Mouse (Mus musculus) heart, embryonic 13.5 days (tissue): Measurements from ENCODE around the gene Hist1h2ab. TPM values are rescaled to one million over a fixed set of nuclear protein-coding genes. Genes with fewer than 3 reads are reported as not detected.
A peak's percentile ranks its signal among the peaks of the same experiment; 100 is the strongest.
"Not testable (repeated sequence)": the region's sequence is repeated elsewhere in the genome, so short reads cannot be mapped to it uniquely, and the experiment has no call there.

Source experiments
- ATAC-seq: fragments of 200-750 bp; cut with Nextera tagmentation; 2 replicates; pipeline ENCODE4 v1.8.0; 2017; ENCODE audit warnings: moderate TSS enrichment; ENCODE audit not compliant: insufficient number of reproducible peaks, low FRiP score, low TSS enrichment; ENCODE audit errors: extremely low read depth
- H3K27ac ChIP-seq: fragments of 300-500 bp; sonication (generic); replicated peaks from 2 replicates; pipeline ENCODE4 v1.5.1; 2015; ENCODE audit warnings: moderate library complexity, mild to moderate bottlenecking, inconsistent platforms
- H3K27me3 ChIP-seq: fragments of 300-500 bp; sonication (generic); replicated peaks from 2 replicates; pipeline ENCODE4 v1.6.1; 2015; ENCODE audit warnings: mild to moderate bottlenecking, inconsistent platforms
- H3K36me3 ChIP-seq: fragments of 300-500 bp; sonication (generic); 2 replicates; pipeline ENCODE4 v1.6.1; 2015; ENCODE audit warnings: mild to moderate bottlenecking, inconsistent platforms
- H3K4me1 ChIP-seq: fragments of 300-500 bp; sonication (generic); 2 replicates; pipeline ENCODE4 v1.6.1; 2015; ENCODE audit warnings: inconsistent platforms
- H3K4me2 ChIP-seq: fragments of 300-500 bp; sonication (generic); 2 replicates; pipeline ENCODE4 v1.6.1; 2015; ENCODE audit warnings: inconsistent platforms, mild to moderate bottlenecking, moderate library complexity
- H3K4me3 ChIP-seq: fragments of 300-500 bp; sonication (generic); 2 replicates; pipeline ENCODE4 v1.5.1; 2015; ENCODE audit warnings: moderate library complexity, mild to moderate bottlenecking, inconsistent platforms
- H3K9ac ChIP-seq: fragments of 300-500 bp; sonication (generic); 2 replicates; pipeline ENCODE4 v1.6.1; 2015; ENCODE audit warnings: inconsistent platforms, mild to moderate bottlenecking, moderate library complexity
- H3K9me3 ChIP-seq: fragments of 300-500 bp; sonication (generic); 2 replicates; pipeline ENCODE4 v1.6.1; 2016; ENCODE audit warnings: inconsistent platforms
- WGBS: fragments of 180-500 bp; shearing (Covaris S2); methylation state at CpG from one replicate; pipeline ENCODE4 v1.1.7; 2015; ENCODE audit warnings: mixed read lengths; 5-methylcytosine and 5-hydroxymethylcytosine counted together
- polyA plus RNA-seq: library from polyadenylated mRNA; unstranded; fragments of >200 nt; fragmentation: Nextera tagmentation; extraction: Ambion mirVana; gene quantifications from 2 replicates; pipeline ENCODE4 v1.2.1, GENCODE M21; 2015

Hist1h2ab gene
- polyA plus RNA-seq, 1 experiment from 2014 or later = 20.1 TPM

DNA sequence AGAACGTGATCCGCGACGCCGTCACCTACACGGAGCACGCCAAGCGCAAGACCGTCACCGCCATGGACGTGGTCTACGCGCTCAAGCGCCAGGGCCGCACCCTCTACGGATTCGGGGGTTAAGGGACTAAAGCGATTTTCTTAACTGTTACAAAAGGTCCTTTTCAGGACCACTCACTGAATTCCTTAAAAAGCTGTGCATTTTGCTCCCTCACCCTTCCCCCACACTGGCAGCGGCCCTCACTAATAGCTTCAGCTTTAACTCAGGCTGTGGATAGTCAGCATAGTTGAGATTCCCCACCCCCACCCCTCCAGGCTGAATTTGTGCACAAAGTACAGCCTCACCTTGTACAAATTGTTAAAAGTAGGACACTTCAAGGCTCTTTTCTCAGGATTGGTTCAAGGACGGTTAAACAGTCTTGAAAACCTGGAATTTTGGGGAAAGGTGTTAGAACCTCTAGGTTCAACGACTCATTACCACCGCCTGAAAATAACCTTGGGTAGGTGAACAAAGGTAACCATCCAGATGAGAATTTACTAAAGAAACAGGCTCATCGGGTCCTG is 6.4 kb downstream of the Hist1h2ab start:
- Histone ChIP-seq H3K9me3 (no peaks in the 10 kb centered on the region), H3K4me2 (peak overlapping the region; percentile 78), H3K9ac (peak overlapping the region; percentile 83), H3K4me3 (peak overlapping the region; percentile 51), H3K27me3 (no peaks in the 10 kb centered on the region), H3K36me3 (no peaks in the 10 kb centered on the region), H3K27ac (peak overlapping the region; percentile 89), H3K4me1 (peaks cover 22% of the 10 kb centered on the region)
- 2% methylated on average over 23 of the region's 23 CpGs for WGBS
- no peak for ATAC-seq

DNA sequence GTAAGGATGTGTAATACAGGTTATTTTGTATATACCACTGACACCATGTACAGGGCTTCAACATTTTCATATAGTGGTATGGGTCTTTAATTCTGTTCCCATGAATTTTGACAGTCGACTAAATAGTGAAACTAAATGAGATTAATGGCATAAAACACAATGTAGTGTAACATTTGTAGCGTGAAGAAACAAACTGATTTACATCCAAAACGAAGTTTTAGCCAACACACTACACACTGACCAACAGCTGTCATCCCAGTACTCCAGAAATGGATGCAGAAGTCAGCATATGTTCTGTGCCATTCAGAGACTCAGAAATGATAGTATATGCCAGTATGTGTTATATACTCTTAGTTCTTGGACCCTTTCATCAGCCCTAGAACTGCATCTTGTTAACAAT is 7.0 kb downstream of the Hist1h2ab start:
- Histone ChIP-seq H3K4me3 (peak overlapping the region; percentile 51), H3K27me3 (no peaks in the 10 kb centered on the region), H3K4me1 (peaks cover 25% of the 10 kb centered on the region), H3K4me2 (peak overlapping the region; percentile 78), H3K9ac (peak overlapping the region; percentile 40), H3K9me3 (no peaks in the 10 kb centered on the region), H3K36me3 (no peaks in the 10 kb centered on the region), H3K27ac (peak overlapping the region; percentile 45; the same call in 1 of the 2 replicates)
- WGBS = 55% methylated on average over 3 of the region's 3 CpGs
- ATAC-seq = no peak

DNA sequence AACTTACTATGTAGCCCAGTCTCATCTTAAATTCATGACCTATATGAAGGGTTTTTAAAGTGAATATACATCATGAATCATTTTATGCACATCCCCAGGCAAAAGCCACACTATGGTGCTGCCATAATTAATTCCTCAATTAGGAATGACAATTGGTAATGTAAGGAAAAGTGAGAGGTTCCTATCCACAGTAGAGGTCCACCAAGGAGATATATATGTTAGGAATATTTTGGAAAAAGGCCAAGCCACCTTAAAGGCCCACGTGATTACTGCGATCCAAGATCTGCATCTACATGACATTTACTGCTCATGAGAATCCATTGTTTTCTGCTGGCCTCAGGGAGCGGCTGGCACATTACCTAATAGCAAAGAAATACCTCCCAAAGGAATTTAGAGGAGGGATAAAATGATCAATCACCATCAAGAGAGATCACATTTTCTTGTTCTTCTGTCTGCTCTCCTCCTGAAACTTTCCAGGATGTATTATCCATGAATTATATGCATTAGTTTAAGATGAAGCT is 8.4 kb downstream of the Hist1h2ab start:
- H3K9ac ChIP-seq = no peak overlapping the region
- H3K36me3 ChIP-seq = no peaks in the 10 kb centered on the region
- H3K4me3 ChIP-seq = no peak overlapping the region
- peak overlapping the region; percentile 79; the same call in 1 of the 2 replicates for H3K4me2 ChIP-seq
- H3K27ac ChIP-seq = no peak overlapping the region
- whole genome bisulfite sequencing = 83% methylated on average over 3 of the region's 3 CpGs
- peaks cover 31% of the 10 kb centered on the region for H3K4me1 ChIP-seq
- no peaks in the 10 kb centered on the region for H3K9me3 ChIP-seq
- ATAC-seq = no peak
- H3K27me3 ChIP-seq = no peaks in the 10 kb centered on the region

DNA sequence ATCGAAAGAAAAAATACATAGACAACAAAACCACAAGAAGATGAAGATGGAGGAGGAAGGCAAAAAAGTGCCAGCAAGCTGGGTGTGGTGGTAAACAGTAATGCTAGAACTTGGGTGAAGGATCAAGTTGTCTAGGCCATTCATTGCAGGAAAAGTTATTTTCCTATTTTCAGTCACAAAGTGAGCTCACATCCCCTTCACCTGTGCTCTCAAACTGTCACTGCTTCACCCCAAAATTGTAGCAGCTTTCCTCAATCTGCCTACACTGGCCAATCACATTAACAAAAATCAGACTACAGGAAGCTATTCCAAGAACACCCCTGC is 9.0 kb downstream of the Hist1h2ab start:
- peaks cover 37% of the 10 kb centered on the region for H3K4me1 ChIP-seq
- peak overlapping the region; percentile 81 for H3K9ac ChIP-seq
- H3K4me2 ChIP-seq = peak overlapping the region; percentile 79
- peak overlapping the region; percentile 96 for H3K27ac ChIP-seq
- ATAC-seq = no peak
- WGBS = 67% methylated on average over 1 of the region's 1 CpGs
- no peaks in the 10 kb centered on the region for H3K27me3 ChIP-seq
- H3K36me3 ChIP-seq = no peaks in the 10 kb centered on the region
- no peaks in the 10 kb centered on the region for H3K9me3 ChIP-seq
- H3K4me3 ChIP-seq = peak overlapping the region; percentile 54

DNA sequence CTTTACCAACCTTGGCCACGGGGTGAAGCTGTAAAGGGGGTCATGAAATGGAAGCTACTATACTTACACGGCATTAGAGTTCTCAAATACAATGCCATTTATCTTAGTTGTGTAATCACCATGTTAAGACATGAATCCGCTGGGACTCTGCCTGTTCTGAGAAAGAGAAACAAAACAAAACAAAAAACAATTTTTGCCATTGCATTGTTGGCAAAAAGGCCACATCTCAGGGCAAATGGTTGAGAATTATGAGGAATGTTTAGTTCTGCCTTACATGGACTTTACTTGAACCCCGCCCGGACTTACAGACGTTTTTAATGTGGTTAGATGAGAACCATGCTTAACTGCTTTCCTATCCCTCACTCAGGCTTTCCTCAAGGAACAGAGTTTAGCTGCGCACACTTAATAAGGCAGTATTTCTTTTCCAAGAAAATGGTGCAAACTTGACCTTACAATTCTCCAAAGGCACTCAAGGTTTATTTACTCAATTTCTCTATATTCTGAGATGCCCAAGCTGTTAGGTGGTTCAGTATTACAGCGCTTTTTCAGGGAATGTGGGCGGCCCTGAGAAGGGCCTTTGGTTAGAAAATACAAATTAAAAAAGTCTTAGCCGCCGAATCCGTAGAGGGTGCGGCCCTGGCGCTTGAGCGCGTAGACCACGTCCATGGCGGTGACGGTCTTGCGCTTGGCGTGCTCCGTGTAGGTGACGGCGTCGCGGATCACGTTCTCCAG is 9.5 kb downstream of the Hist1h2ab start:
- WGBS = 1% methylated on average over 22 of the region's 27 CpGs
- Histone ChIP-seq H3K27ac (peak overlapping the region; percentile 96), H3K36me3 (no peaks in the 10 kb centered on the region), H3K4me2 (peak overlapping the region; percentile 79), H3K9ac (peak overlapping the region; percentile 81), H3K4me1 (peaks cover 37% of the 10 kb centered on the region), H3K27me3 (no peaks in the 10 kb centered on the region), H3K9me3 (no peaks in the 10 kb centered on the region), H3K4me3 (peak overlapping the region; percentile 54)
- no peak for ATAC-seq

DNA sequence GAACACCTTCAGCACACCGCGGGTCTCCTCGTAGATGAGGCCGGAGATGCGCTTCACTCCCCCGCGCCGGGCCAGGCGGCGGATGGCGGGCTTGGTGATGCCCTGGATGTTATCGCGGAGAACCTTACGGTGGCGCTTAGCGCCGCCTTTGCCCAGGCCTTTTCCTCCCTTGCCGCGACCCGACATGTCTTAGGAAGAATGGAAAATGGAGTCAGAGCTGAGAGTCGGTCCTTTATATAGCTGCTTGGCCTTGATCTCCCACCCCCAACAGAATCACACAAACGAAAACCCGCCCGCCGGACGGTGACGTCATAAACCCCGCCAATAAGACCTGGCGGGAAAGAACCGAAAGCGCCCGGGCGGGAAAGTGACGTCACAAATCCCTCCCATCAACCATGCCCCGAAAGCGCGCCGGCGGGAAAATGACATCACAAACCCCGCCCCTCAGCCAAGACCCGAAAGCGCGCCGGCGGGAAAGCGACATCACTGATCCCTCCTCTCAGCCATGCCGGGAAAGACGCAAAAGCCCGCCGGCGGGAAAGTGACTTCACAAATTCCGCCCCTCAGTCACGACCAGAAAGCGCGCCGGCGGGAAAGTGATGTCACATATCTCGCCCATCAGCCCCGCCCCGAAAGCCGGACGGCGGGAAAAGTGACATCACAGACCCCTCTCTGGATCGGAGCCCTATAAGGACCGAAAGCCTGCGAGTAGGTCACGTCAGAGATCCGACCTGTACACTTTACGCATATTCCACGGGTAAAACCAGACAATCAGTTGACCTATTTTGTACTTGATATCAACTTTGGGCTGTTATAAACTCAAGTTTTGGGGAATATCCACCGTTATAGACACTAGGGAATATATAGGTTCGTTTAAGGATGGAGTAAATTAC is 10.3 kb downstream of the Hist1h2ab start, which contains the start of gene Hist1h4a:
Hist1h4a (minus strand) TSS at position 259 of the 893 bp plus-strand sequence.
- WGBS = under 1% methylated on average over 68 of the region's 72 CpGs
- H3K27ac ChIP-seq = peak within 1 kb of the TSS; percentile 96
- peak within 1 kb of the TSS; percentile 85 for H3K9ac ChIP-seq
- peak within 1 kb of the TSS; percentile 79 for H3K4me2 ChIP-seq
- H3K4me1 ChIP-seq = peaks cover 37% of the 10 kb centered on the region
- no peaks in the 10 kb centered on the region for H3K9me3 ChIP-seq
- H3K27me3 ChIP-seq = no peaks in the 10 kb centered on the region
- ATAC-seq = peak; percentile 61
- peak within 1 kb of the TSS; percentile 54 for H3K4me3 ChIP-seq
- no peaks in the 10 kb centered on the region for H3K36me3 ChIP-seq

DNA sequence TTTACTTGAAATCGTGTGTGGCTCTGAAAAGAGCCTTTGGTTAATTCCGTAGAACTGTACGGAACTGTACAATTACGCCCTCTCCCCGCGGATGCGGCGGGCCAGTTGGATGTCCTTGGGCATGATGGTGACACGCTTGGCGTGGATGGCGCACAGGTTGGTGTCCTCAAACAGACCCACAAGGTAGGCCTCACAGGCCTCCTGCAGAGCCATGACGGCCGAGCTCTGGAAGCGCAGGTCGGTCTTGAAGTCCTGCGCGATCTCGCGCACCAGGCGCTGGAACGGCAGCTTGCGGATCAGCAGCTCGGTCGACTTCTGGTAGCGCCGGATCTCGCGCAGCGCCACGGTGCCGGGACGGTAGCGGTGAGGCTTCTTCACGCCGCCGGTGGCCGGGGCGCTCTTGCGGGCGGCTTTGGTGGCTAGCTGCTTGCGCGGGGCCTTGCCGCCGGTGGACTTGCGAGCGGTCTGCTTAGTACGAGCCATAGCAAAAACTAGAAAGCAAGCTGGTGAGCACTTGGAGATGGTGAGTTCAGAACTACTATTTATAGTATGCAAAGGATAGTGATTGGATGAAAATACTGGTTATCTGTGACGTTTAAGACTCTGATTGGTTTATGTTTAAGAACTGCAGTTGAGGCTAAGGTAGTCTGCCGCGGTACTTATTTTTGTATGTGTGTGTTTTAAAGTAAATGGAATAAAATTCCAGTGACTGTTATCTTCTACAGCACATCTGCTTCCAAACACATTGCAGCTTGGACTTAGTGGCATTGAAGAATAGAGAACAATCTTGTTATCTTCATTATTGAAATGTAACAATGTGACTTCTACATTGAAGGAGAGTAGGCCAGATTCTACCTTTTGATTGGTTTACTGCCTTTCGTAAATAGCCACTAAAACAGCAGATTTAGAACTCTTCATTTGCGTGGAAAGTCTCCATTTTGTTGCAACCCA is 11.2 kb downstream of the Hist1h2ab start, which contains the start of gene Hist1h3a:
Hist1h3a (minus strand) TSS at position 516 of the 951 bp plus-strand sequence.
- not testable (repeated sequence) for H3K9me3 ChIP-seq, H3K36me3 ChIP-seq, H3K27me3 ChIP-seq
- WGBS = 1% methylated on average over 33 of the region's 52 CpGs
- Histone ChIP-seq H3K4me3 (peak within 1 kb of the TSS; percentile 67), H3K27ac (peak within 1 kb of the TSS; percentile 96), H3K4me1 (peaks cover 37% of the 10 kb centered on the region), H3K9ac (peak within 1 kb of the TSS; percentile 88), H3K4me2 (peak within 1 kb of the TSS; percentile 79)
- peak; percentile 37; the same call in 1 of the 2 replicates for ATAC-seq

DNA sequence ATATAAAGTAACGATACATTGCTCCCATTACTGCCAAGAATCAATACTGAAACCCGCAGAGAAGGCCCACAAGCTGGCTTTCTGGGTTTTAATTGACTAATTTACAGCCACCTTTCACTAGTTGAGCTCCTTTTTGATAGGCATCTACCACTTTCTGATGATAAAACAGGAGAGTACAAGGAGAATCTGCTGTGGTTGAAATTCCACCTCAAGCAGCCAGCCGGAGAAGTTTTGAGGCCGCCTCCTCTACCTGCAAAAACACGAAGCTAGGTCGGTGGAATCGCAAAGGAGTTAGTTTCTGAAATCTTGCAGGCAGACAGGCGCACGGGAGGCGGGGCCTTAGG is 12.3 kb downstream of the Hist1h2ab start:
- WGBS = 3% methylated on average over 10 of the region's 10 CpGs
- no peak for ATAC-seq
- H3K9ac ChIP-seq = peak overlapping the region; percentile 88
- no peaks in the 10 kb centered on the region for H3K27me3 ChIP-seq
- no peaks in the 10 kb centered on the region for H3K9me3 ChIP-seq
- peak overlapping the region; percentile 79 for H3K4me2 ChIP-seq
- H3K4me3 ChIP-seq = peak overlapping the region; percentile 67
- H3K27ac ChIP-seq = peak overlapping the region; percentile 96
- peaks cover 31% of the 10 kb centered on the region for H3K4me1 ChIP-seq
- no peaks in the 10 kb centered on the region for H3K36me3 ChIP-seq

DNA sequence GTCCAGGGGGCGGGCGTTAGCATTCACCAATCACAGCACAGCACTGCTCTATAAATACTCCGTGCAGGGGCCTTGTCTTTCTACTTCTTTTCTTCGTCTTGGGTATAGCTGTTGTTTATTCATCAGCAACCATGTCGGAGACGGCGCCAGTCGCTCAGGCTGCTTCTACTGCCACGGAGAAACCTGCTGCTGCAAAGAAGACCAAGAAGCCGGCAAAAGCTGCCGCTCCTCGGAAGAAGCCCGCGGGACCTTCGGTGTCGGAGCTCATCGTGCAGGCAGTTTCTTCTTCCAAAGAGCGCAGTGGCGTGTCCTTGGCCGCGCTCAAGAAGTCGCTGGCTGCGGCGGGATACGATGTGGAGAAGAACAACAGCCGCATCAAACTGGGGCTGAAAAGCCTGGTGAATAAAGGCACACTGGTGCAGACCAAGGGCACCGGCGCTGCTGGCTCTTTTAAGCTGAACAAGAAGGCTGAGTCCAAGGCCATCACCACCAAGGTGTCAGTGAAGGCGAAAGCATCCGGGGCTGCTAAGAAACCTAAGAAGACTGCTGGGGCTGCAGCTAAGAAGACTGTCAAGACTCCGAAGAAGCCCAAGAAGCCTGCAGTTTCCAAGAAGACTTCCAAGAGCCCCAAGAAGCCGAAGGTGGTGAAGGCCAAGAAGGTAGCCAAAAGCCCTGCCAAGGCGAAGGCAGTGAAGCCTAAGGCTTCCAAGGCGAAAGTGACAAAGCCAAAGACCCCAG is 12.8 kb downstream of the Hist1h2ab start, which contains the start of gene Hist1h1a:
Hist1h1a (plus strand) TSS at position 81 of the 738 bp plus-strand sequence.
- H3K4me1 ChIP-seq = peaks cover 33% of the 10 kb centered on the region
- peak within 1 kb of the TSS; percentile 67 for H3K4me3 ChIP-seq
- peak within 1 kb of the TSS; percentile 79 for H3K4me2 ChIP-seq
- H3K9ac ChIP-seq = peak within 1 kb of the TSS; percentile 88
- ATAC-seq = peak; percentile 70
- 3% methylated on average over 34 of the region's 34 CpGs for WGBS
- H3K27me3 ChIP-seq = no peaks in the 10 kb centered on the region
- no peaks in the 10 kb centered on the region for H3K9me3 ChIP-seq
- no peaks in the 10 kb centered on the region for H3K36me3 ChIP-seq
- H3K27ac ChIP-seq = peak within 1 kb of the TSS; percentile 96
